Mouse (Mus musculus) T-helper 2 cell (primary cell): Measurements from ENCODE around the gene Rps6ka2.

Experiments
- in situ Hi-C: fragments of 300-600 bp; cut with MboI, MseI; formaldehyde crosslinking; loops from one replicate; pipeline ENCODE4 v1.15.1; 2025; ENCODE audit warnings: high pct_unique_total_duplicates

Rps6ka2 gene

GRCm38 (mm10) chr17:7219044-7219718 is 49.3 kb downstream of the Rps6ka2 start:
- in situ Hi-C loops = no loop called here

- in situ Hi-C loops = no loop called here
Observed at GRCm38 (mm10) chr17:7221310-7221709, 51.4 kb downstream of the Rps6ka2 start.

GRCm38 (mm10) chr17:7222198-7222597 is 52.3 kb downstream of the Rps6ka2 start:
- in situ Hi-C loops = no loop called here

GRCm38 (mm10) chr17:7228545-7228944 is 58.6 kb downstream of the Rps6ka2 start:
- in situ Hi-C loops = no loop called here

- in situ Hi-C loops = no loop called here
Observed at GRCm38 (mm10) chr17:7231312-7231711, 61.4 kb downstream of the Rps6ka2 start.

- in situ Hi-C loops = no loop called here
Observed at GRCm38 (mm10) chr17:7231790-7232189, 61.9 kb downstream of the Rps6ka2 start.

- in situ Hi-C loops = no loop called here
Observed at GRCm38 (mm10) chr17:7232400-7232799, 62.5 kb downstream of the Rps6ka2 start.

GRCm38 (mm10) chr17:7233197-7233596 is 63.3 kb downstream of the Rps6ka2 start:
- in situ Hi-C loops = no loop called here

GRCm38 (mm10) chr17:7237706-7238105 is 67.8 kb downstream of the Rps6ka2 start:
- in situ Hi-C loops = no loop called here

GRCm38 (mm10) chr17:7238766-7239165 is 68.9 kb downstream of the Rps6ka2 start:
- in situ Hi-C loops = no loop called here

- in situ Hi-C loops = no loop called here
Observed at GRCm38 (mm10) chr17:7240526-7240925, 70.6 kb downstream of the Rps6ka2 start.

GRCm38 (mm10) chr17:7245078-7245477 is 75.2 kb downstream of the Rps6ka2 start:
- in situ Hi-C loops = no loop called here

- in situ Hi-C loops = no loop called here
Observed at GRCm38 (mm10) chr17:7246893-7247556, 77.1 kb downstream of the Rps6ka2 start.

GRCm38 (mm10) chr17:7250373-7250772 is 80.5 kb downstream of the Rps6ka2 start:
- in situ Hi-C loops = no loop called here

GRCm38 (mm10) chr17:7257208-7257607 is 87.3 kb downstream of the Rps6ka2 start:
- in situ Hi-C loops = no loop called here

- in situ Hi-C loops = no loop called here
Observed at GRCm38 (mm10) chr17:7258748-7259359, 88.9 kb downstream of the Rps6ka2 start.

- in situ Hi-C loops = no loop called here
Observed at GRCm38 (mm10) chr17:7260360-7260759, 90.4 kb downstream of the Rps6ka2 start.

GRCm38 (mm10) chr17:7262056-7262455 is 92.1 kb downstream of the Rps6ka2 start:
- in situ Hi-C loops = no loop called here

GRCm38 (mm10) chr17:7262620-7263019 is 92.7 kb downstream of the Rps6ka2 start:
- in situ Hi-C loops = no loop called here

- in situ Hi-C loops = no loop called here
Observed at GRCm38 (mm10) chr17:7264610-7265009, 94.7 kb downstream of the Rps6ka2 start.

- in situ Hi-C loops = no loop called here
Observed at GRCm38 (mm10) chr17:7265291-7265690, 95.4 kb downstream of the Rps6ka2 start.

GRCm38 (mm10) chr17:7265705-7266368 is 95.9 kb downstream of the Rps6ka2 start:
- in situ Hi-C loops = no loop called here
